Mouse (Mus musculus): Measurements from ENCODE around the gene Gpx3. TPM values are rescaled to one million over a fixed set of nuclear protein-coding genes. Genes with fewer than 3 reads are reported as not detected.

Gene Gpx3
- total RNA-seq, 2 experiments from 2014 or later = 93.6 to 153 TPM

Other genes with a start within 250 kb of the Gpx3 start
- 10 to 100 TPM; 28.8 to 28.9 TPM for gene Cdc42se2, start 114.8 kb upstream of the Gpx3 start, total RNA-seq (2021)
- gene Lyrm7, start 41.5 kb upstream of the Gpx3 start, total RNA-seq (2021) = 10 to 100 TPM; 28.0 to 29.4 TPM
- gene Hint1, start 36.1 kb upstream of the Gpx3 start, total RNA-seq (2021) = 100 to 1,000 TPM; 259 to 264 TPM
- gene Tnip1, start 60.5 kb downstream of the Gpx3 start, total RNA-seq (2021) = 10 to 100 TPM; 27.7 to 30.4 TPM
- 100 to 1,000 TPM; 252 to 259 TPM for gene Anxa6, start 131.0 kb downstream of the Gpx3 start, total RNA-seq (2021)
- gene Ccdc69, start 175.7 kb downstream of the Gpx3 start, total RNA-seq (2021) = 10 to 100 TPM; 11.9 to 12.8 TPM
- gene Gm2a, start 195.7 kb downstream of the Gpx3 start, total RNA-seq (2021) = 10 to 100 TPM; 11.5 to 13.2 TPM
- not detected for gene Slc36a3, start 249.3 kb downstream of the Gpx3 start, total RNA-seq (2021)